Mouse (Mus musculus) lung, adult 2 months (tissue): ENCODE measurements around the gene Acoxl.

Source experiments
- CTCF ChIP-seq: fragments of 200-500 bp; IDR thresholded peaks from 2 replicates; pipeline ENCODE4 v1.5.1; 2011; ENCODE audit warnings: mild to moderate bottlenecking, low read length, control low read depth; ENCODE audit not compliant: insufficient read depth
- POLR2A ChIP-seq: fragments of 200-500 bp; IDR thresholded peaks from 2 replicates; pipeline ENCODE4 v1.6.1; 2011; ENCODE audit warnings: low read depth, mild to moderate bottlenecking, control low read depth, low read length, borderline replicate concordance; ENCODE audit errors: extremely low read depth

DNA sequence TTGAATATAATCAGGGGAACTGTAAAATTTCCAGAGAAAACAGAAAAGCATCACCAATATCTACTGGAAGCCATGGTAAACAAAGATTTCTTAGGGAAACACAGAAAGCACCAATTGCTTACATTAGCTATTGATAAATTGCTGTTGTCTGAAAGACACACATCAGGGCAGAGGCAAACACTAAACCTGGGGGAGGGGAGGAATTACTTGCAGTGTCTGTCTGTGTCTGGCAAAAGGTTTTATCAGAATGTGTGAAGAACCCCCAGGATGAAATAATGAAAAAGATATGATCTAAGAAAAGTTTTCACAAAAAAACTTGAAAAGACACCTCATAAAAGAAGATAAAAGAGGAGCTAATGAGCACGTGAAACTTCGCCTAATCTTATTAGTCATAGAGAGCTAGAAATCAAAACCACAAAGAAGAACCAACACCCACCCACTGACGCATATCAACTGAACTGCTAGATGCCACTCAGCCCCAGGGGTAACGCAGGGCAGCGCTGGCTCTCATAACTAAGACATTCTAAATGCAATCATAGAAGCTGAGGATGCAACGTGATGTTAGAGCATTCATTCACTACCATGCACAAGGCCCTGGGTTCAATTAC, 222.1 kb downstream of the Acoxl start:
- TF ChIP-seq CTCF (no peak), POLR2A (no peak)
